Comparison of ENCODE assay signal across 7 mouse cellular contexts in the genomic region with DNA sequence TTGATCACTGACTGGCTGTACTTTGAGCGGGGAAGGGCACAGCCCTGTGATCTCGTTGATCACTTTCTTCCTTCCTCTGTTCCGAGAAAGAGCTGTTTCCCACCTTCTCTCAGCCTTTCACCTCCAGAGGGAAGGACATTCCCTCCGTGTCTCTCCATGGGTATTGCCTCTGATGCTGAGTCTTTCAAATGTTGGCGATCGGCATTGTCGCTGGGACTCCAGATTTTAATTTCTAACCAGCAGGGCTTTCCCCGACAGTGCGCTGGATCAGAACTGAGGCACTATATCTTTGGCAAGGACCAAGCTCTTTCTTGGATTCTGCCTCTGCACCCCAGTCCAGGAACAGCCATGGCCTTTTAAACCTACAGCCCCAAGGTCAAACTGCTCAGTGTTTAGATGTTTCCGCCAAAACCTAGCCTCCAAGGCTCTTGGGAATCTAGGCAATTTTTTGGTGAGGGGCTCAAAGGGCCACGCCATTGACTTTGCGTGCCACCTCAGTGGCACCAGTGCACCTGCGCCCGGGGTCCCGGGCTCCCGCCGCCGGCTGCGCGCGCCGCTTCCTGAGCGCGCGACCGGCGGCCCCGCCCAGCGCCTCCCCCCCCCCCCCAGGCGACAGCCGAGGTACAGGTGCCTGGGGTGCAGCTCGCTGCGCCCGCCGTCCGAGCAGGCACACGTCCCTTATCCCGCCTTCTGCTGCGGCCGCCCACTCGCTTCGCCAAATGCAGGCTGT. TPM values are rescaled to one million over a fixed set of nuclear protein-coding genes. Genes with fewer than 3 reads are reported as not detected.
DNase-seq lines count a peak whose midpoint lies in the region; ATAC-seq and TF ChIP-seq lines count a peak whose summit lies in the region.

TSS of gene Skap1 (plus strand) at position 608 of the 730 bp plus-strand sequence.

- TF ChIP-seq CTCF in lung, postnatal 0 days (IDR thresholded peaks at IDR 0.05) = no peak

- 11% methylated on average over 27 of the region's 42 CpGs for WGBS in lung, postnatal 0 days
- WGBS in embryonic facial prominence, embryonic 15.5 days = 6% methylated on average over 40 of the region's 42 CpGs
- WGBS in limb, embryonic 10.5 days = 5% methylated on average over 33 of the region's 42 CpGs
- 3% methylated on average over 36 of the region's 42 CpGs for WGBS in neural tube, embryonic 15.5 days

- ATAC-seq in lung, postnatal 0 days = no peak
- no peak for ATAC-seq in embryonic facial prominence, embryonic 15.5 days (ENCODE audit: insufficient number of reproducible peaks, low FRiP score, low TSS enrichment, low read depth)
- ATAC-seq in neural tube, embryonic 15.5 days (ENCODE audit: low FRiP score) = no peak; the same call in 1 of the 2 replicates

- H3K36me3 ChIP-seq in lung, postnatal 0 days (ENCODE audit: insufficient read depth, low read length) = no peaks in the 10 kb centered on the region
- H3K36me3 ChIP-seq in embryonic facial prominence, embryonic 15.5 days = no peaks in the 10 kb centered on the region
- no peaks in the 10 kb centered on the region for H3K36me3 ChIP-seq in limb, embryonic 10.5 days
- H3K36me3 ChIP-seq in neural tube, embryonic 15.5 days = no peaks in the 10 kb centered on the region

- no peak for TF ChIP-seq EP300 in lung, postnatal 0 days (IDR thresholded peaks at IDR 0.05)

- no peaks in the 10 kb centered on the region for H3K9me3 ChIP-seq in lung, postnatal 0 days (ENCODE audit: low read length)
- H3K9me3 ChIP-seq in embryonic facial prominence, embryonic 15.5 days (replicated peaks) = no peaks in the 10 kb centered on the region
- no peaks in the 10 kb centered on the region for H3K9me3 ChIP-seq in limb, embryonic 10.5 days (replicated peaks)
- H3K9me3 ChIP-seq in neural tube, embryonic 15.5 days (replicated peaks) = no peaks in the 10 kb centered on the region

- H3K4me3 ChIP-seq in lung, postnatal 0 days (ENCODE audit: low read depth, low read length) = peak within 1 kb of the TSS; percentile 19
- peak within 1 kb of the TSS; percentile 22 for H3K4me3 ChIP-seq in embryonic facial prominence, embryonic 15.5 days (replicated peaks)
- H3K4me3 ChIP-seq in limb, embryonic 10.5 days = peak within 1 kb of the TSS; percentile 48
- H3K4me3 ChIP-seq in neural tube, embryonic 15.5 days (replicated peaks) = peak within 1 kb of the TSS; percentile 40

- no peak within 1 kb of the TSS for H3K9ac ChIP-seq in lung, postnatal 0 days (replicated peaks; ENCODE audit: low read depth)
- no peak within 1 kb of the TSS for H3K9ac ChIP-seq in embryonic facial prominence, embryonic 15.5 days
- peak within 1 kb of the TSS; percentile 47 for H3K9ac ChIP-seq in neural tube, embryonic 15.5 days (replicated peaks)

- no peak for DNase-seq in lung, postnatal 0 days (ENCODE audit: low spot score)
- DNase-seq in lung, postnatal 4 days = no peak
- peak; percentile 40 for DNase-seq in limb, embryonic 10.5 days (ENCODE audit: low spot score)
- no peak for DNase-seq in yolk sac, embryonic 10.5 days (ENCODE audit: low spot score)
- no peak for DNase-seq in testis, postnatal 10 days (ENCODE audit: low spot score)

- peaks cover 6% of the 10 kb centered on the region; the same call in 1 of the 2 replicates for H3K4me1 ChIP-seq in lung, postnatal 0 days (ENCODE audit: insufficient read depth, low read depth, low read length)
- peaks cover 8% of the 10 kb centered on the region for H3K4me1 ChIP-seq in embryonic facial prominence, embryonic 15.5 days
- peaks cover 48% of the 10 kb centered on the region for H3K4me1 ChIP-seq in limb, embryonic 10.5 days
- peaks cover 39% of the 10 kb centered on the region for H3K4me1 ChIP-seq in neural tube, embryonic 15.5 days

- peaks cover 18% of the 10 kb centered on the region; the same call in 1 of the 2 replicates for H3K27me3 ChIP-seq in lung, postnatal 0 days (replicated peaks; ENCODE audit: insufficient read depth, low read length)
- H3K27me3 ChIP-seq in embryonic facial prominence, embryonic 15.5 days = peaks cover 54% of the 10 kb centered on the region
- H3K27me3 ChIP-seq in limb, embryonic 10.5 days (ENCODE audit: low read depth, poor library complexity, severe bottlenecking) = peaks cover 72% of the 10 kb centered on the region
- H3K27me3 ChIP-seq in neural tube, embryonic 15.5 days (replicated peaks) = 0 out of 2 replicates have a peak, but pooled peaks cover 4% of the 10 kb centered on the region

- H3K27ac ChIP-seq in lung, postnatal 0 days (ENCODE audit: low read length) = no peak within 1 kb of the TSS
- H3K27ac ChIP-seq in embryonic facial prominence, embryonic 15.5 days (replicated peaks) = no peak within 1 kb of the TSS
- H3K27ac ChIP-seq in limb, embryonic 10.5 days = no peak within 1 kb of the TSS
- H3K27ac ChIP-seq in neural tube, embryonic 15.5 days (replicated peaks) = no peak within 1 kb of the TSS

- H3K4me2 ChIP-seq in lung, postnatal 0 days (replicated peaks; ENCODE audit: low read depth, low read length) = peak within 1 kb of the TSS; percentile 50
- peak within 1 kb of the TSS; percentile 44 for H3K4me2 ChIP-seq in embryonic facial prominence, embryonic 15.5 days (replicated peaks)
- peak within 1 kb of the TSS; percentile 82 for H3K4me2 ChIP-seq in neural tube, embryonic 15.5 days

RNA-seq across cellular contexts. Expression of gene Skap1, which starts in this region (rescaled TPM):
- 0.73 and 1.0 TPM in 2 replicates for polyA plus RNA-seq in lung, postnatal 0 days (2015; fragmentation: Nextera tagmentation; extraction: Ambion mirVana)
- 2.0 and 2.3 TPM in 2 replicates for polyA plus RNA-seq in embryonic facial prominence, embryonic 15.5 days (2015; fragmentation: Nextera tagmentation; extraction: Ambion mirVana)
- 0.13 TPM in 1 of 2 replicates, not detected in the other for polyA plus RNA-seq in limb, embryonic 10.5 days (2016; fragmentation: Nextera tagmentation; extraction: Ambion mirVana)
- 7.9 and 24.2 TPM in 2 replicates for polyA plus RNA-seq in neural tube, embryonic 15.5 days (2015; fragmentation: Nextera tagmentation; extraction: Ambion mirVana)

Comparison
In these comparisons a context has a peak if more than half of its experiments do, and no peak if none do; other contexts are left out.
1. Peak in DNase-seq and H3K4me3 ChIP-seq in limb, embryonic 10.5 days; RNA of the gene not detected or under 1 TPM.